Mouse (Mus musculus): ENCODE measurements at regions not wholly inside any gene's neighbourhood (a gene's known extent, or its start where the extent isn't known, plus 50 kb on each side); places are given as distances from the start of the nearest gene placed in this dataset.

DNA sequence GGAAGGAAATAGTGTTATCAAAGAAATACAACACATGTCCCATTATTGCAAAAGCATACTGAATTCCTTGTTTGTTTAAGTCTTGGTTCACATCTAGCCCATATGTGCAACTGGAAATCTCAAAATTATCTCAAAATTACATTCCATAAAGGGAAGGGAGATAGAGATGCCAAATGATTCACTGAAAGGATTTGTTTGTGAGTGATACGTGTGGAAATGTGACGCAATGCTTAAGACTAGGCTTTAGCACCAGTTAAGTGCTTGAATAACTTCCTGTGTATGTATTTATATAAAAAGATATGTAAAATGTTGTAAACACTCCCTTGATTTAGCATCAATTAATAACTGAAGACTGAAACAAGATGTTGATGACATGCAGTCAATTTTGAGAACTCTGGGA lies 526.6 kb downstream of the Slc22a22 start:
- Histone ChIP-seq H3K79me2 (replicated peaks; ENCODE audit: control insufficient read depth, extremely low read depth, insufficient read depth, poor library complexity, severe bottlenecking) (no peaks in the 10 kb centered on the region), H3K36me3 (replicated peaks in 1 of 2; ENCODE audit: control insufficient read depth in 1 of 2, insufficient read depth in 1 of 2, low read length in 1 of 2) (no peaks in the 10 kb centered on the region), H3K27me3 (replicated peaks) (no peaks in the 10 kb centered on the region), H3K4me3 (replicated peaks in 1 of 3; ENCODE audit: low read depth in 2 of 3, low read length in 2 of 3, poor library complexity in 1 of 3) (no peak overlapping the region), H3K4me2 (ENCODE audit: insufficient read depth, low read depth, poor library complexity, severe bottlenecking) (no peak overlapping the region), H3K27ac (ENCODE audit: insufficient read depth, low read depth) (no peak overlapping the region), H3K4me1 (ENCODE audit: control insufficient read depth in 1 of 2, insufficient read depth in 2 of 2) (no peaks in the 10 kb centered on the region), H3K9ac (ENCODE audit: insufficient read depth, low read depth) (no peak overlapping the region), H3K9me3 (replicated peaks; ENCODE audit: low read length) (peaks cover 2% of the 10 kb centered on the region)
- dilution Hi-C loops (cut with MboI; ENCODE audit: extremely low pct_ligation_motif_present, extremely low pct_unique_long_range_greater_than_20kb, low sequenced_read_pairs) (no loop called here), in situ Hi-C loops (cut with MboI; ENCODE audit: low pct_ligation_motif_present, low pct_unique_long_range_greater_than_20kb, low sequenced_read_pairs) (no loop called here)
- TF ChIP-seq BHLHE40 (IDR thresholded peaks at IDR 0.05; ENCODE audit: low read depth, low read length) (no peak), MYC (IDR thresholded peaks at IDR 0.05; ENCODE audit: low read depth, low read length) (no peak), CHD2 (IDR thresholded peaks at IDR 0.05; ENCODE audit: low read length) (no peak), USF2 (conservative IDR thresholded peaks at IDR 0.05; ENCODE audit: low read depth, low read length) (no peak), UBTF (IDR thresholded peaks at IDR 0.05; ENCODE audit: low read depth, low read length) (no peak), ZMIZ1 (IDR thresholded peaks at IDR 0.05; ENCODE audit: low read depth, low read length) (no peak), KAT2A (IDR thresholded peaks at IDR 0.05; ENCODE audit: insufficient replicate concordance, low read length) (no peak)
- DNase-seq (ENCODE audit: extremely low read depth), result no peak

DNA sequence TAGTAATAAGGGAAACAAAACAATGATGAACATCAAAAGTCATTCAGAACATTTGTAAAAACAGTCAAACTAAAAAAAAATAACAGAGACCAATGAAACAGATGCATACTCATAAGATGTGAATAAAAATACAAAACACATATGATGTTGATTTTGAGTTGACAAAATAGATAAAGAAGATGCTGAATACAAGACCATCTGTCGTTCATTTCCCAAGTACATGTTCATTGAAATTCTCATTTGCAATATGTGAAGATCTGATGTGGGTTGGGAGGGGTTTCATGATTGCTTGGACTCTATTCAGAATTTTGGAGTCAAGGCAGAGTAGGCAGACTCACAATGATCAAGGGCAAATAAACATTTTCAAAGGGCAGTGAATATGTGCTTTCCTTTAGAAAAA lies 536.5 kb downstream of the Slc22a22 start:
- Histone ChIP-seq H3K27ac (ENCODE audit: insufficient read depth, low read depth) (no peak overlapping the region), H3K4me2 (ENCODE audit: insufficient read depth, low read depth, poor library complexity, severe bottlenecking) (no peak overlapping the region), H3K4me3 (replicated peaks in 1 of 3; ENCODE audit: low read depth in 2 of 3, low read length in 2 of 3, poor library complexity in 1 of 3) (no peak overlapping the region), H3K79me2 (replicated peaks; ENCODE audit: control insufficient read depth, extremely low read depth, insufficient read depth, poor library complexity, severe bottlenecking) (no peaks in the 10 kb centered on the region), H3K4me1 (ENCODE audit: control insufficient read depth in 1 of 2, insufficient read depth in 2 of 2) (no peaks in the 10 kb centered on the region), H3K9ac (ENCODE audit: insufficient read depth, low read depth) (no peak overlapping the region), H3K36me3 (replicated peaks in 1 of 2; ENCODE audit: control insufficient read depth in 1 of 2, insufficient read depth in 1 of 2, low read length in 1 of 2) (no peaks in the 10 kb centered on the region), H3K9me3 (replicated peaks; ENCODE audit: low read length) (no peaks in the 10 kb centered on the region), H3K27me3 (replicated peaks) (no peaks in the 10 kb centered on the region)
- TF ChIP-seq NRF1 (IDR thresholded peaks at IDR 0.05; ENCODE audit: low read depth, low read length) (no peak), TBP (conservative IDR thresholded peaks at IDR 0.05; ENCODE audit: low read depth, low read length) (no peak), MAX (IDR thresholded peaks at IDR 0.05; ENCODE audit: low read length) (no peak), ZC3H11A (IDR thresholded peaks at IDR 0.05; ENCODE audit: low read depth, low read length) (no peak), CHD1 (IDR thresholded peaks at IDR 0.05; ENCODE audit: low read depth, low read length) (no peak)
- DNase-seq (ENCODE audit: extremely low read depth), result no peak
- dilution Hi-C loops (cut with MboI; ENCODE audit: extremely low pct_ligation_motif_present, extremely low pct_unique_long_range_greater_than_20kb, low sequenced_read_pairs) (no loop called here), in situ Hi-C loops (cut with MboI; ENCODE audit: low pct_ligation_motif_present, low pct_unique_long_range_greater_than_20kb, low sequenced_read_pairs) (no loop called here)

DNA sequence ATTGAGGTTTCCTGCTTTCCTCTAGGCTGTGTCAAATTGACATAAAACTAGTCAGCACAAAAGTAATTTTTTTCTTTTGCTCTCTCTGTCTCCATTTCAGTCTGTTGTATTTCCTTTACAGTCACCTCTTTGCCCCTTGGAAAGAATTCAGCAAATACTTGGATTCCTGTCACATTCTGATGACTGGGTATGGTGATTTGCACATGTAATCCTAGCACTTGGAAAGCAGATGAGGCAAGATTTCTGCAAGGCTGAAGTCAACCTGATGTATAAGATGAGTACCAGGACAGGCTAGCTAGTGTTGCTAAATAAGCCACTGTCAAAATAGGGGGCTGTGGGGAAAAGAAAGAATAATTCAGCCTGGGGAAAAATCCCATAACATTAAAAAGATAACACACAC lies 580.9 kb downstream of the Slc22a22 start:
- Histone ChIP-seq H3K36me3 (replicated peaks in 1 of 2; ENCODE audit: control insufficient read depth in 1 of 2, insufficient read depth in 1 of 2, low read length in 1 of 2) (no peaks in the 10 kb centered on the region), H3K79me2 (replicated peaks; ENCODE audit: control insufficient read depth, extremely low read depth, insufficient read depth, poor library complexity, severe bottlenecking) (no peaks in the 10 kb centered on the region), H3K4me2 (ENCODE audit: insufficient read depth, low read depth, poor library complexity, severe bottlenecking) (no peak overlapping the region), H3K27ac (ENCODE audit: insufficient read depth, low read depth) (no peak overlapping the region), H3K9me3 (replicated peaks; ENCODE audit: low read length) (no peaks in the 10 kb centered on the region), H3K9ac (ENCODE audit: insufficient read depth, low read depth) (no peak overlapping the region), H3K27me3 (replicated peaks) (no peaks in the 10 kb centered on the region), H3K4me3 (replicated peaks in 1 of 3; ENCODE audit: low read depth in 2 of 3, low read length in 2 of 3, poor library complexity in 1 of 3) (no peak overlapping the region), H3K4me1 (ENCODE audit: control insufficient read depth in 1 of 2, insufficient read depth in 2 of 2) (no peaks in the 10 kb centered on the region)
- DNase-seq (ENCODE audit: extremely low read depth), result no peak
- in situ Hi-C loops (cut with MboI; ENCODE audit: low pct_ligation_motif_present, low pct_unique_long_range_greater_than_20kb, low sequenced_read_pairs), result no loop called here
- dilution Hi-C loops (cut with MboI; ENCODE audit: extremely low pct_ligation_motif_present, extremely low pct_unique_long_range_greater_than_20kb, low sequenced_read_pairs), result no loop called here
- no peak for TF ChIP-seq NRF1 (IDR thresholded peaks at IDR 0.05; ENCODE audit: low read depth, low read length)
- no peak for TF ChIP-seq IRF4 (IDR thresholded peaks at IDR 0.05; ENCODE audit: low read depth, low read length)
- TF ChIP-seq RCOR1 (conservative IDR thresholded peaks at IDR 0.05; ENCODE audit: low read depth, low read length), result no peak
- TF ChIP-seq PAX5 (IDR thresholded peaks at IDR 0.05; ENCODE audit: low read length), result no peak
- no peak for TF ChIP-seq ELF1 (IDR thresholded peaks at IDR 0.05; ENCODE audit: low read depth, low read length)
